Mouse (Mus musculus): ENCODE results near the gene Agxt2.

The Agxt2 gene

DNA sequence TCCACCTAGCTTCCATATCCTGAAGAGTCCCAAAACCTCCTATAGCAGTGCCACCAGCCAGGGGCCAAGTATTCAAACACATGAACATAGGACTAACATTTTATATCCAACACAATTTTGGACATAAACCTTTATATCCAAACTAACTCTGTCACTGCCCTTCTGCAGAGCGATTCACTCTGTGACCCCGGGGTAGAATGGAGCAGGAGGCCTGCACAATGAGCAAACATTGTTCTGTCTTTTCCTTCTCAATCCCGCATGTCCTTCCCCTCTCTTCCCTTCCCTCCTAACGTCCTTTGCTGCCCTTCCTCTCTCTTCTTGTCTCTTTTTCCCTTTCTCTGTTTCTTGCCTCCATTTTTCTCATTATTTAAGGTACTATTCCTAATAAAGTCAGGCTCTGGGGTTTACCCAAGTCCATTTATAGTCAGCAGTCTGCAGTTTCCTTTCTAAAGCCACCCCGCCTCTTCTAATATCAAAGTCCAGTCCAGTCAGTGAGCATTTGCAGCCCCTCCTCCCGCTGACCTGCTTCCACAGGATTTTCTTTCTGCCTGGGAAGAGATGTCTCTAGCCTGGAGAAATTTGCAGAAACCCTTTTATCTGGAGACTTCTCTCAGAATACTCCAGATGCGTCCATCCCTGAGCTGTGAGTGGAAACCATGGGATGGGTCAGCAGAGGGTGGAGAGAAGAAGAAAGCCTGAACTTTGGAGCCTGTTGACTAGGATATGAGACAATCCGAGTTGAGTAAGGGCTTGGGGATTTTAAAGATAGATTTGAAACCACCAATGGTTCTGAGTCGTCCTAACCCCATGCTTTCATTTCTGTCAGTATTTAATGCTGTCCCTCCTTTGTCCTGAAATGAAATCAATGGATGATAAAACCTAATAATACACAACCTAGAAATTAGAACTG, at the start of gene Agxt2:
Gene Agxt2 (plus strand): TSS at position 494 of the 910 bp plus-strand sequence.
- peak; percentile 72 to 76 for DNase-seq

DNA sequence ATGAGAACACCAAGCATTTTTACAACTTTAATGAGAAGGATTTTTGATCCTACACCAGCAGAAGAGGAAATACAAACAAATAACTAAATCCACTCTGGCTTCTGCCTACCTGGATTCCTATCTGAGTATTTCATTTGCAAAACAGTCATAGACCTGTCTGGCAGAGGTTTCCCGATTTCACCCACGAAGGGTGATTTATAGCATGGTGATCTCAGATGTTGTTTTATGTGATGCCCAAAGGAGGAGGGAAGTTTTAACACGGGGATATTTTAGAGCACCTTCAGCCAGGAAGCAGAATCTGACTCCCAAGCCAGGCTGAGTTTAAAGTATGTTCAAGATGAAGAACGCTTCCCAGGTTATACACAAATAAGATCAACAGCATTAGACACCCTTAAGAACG, 46.5 kb upstream of the Agxt2 start:
- DNase-seq: no peak

DNA sequence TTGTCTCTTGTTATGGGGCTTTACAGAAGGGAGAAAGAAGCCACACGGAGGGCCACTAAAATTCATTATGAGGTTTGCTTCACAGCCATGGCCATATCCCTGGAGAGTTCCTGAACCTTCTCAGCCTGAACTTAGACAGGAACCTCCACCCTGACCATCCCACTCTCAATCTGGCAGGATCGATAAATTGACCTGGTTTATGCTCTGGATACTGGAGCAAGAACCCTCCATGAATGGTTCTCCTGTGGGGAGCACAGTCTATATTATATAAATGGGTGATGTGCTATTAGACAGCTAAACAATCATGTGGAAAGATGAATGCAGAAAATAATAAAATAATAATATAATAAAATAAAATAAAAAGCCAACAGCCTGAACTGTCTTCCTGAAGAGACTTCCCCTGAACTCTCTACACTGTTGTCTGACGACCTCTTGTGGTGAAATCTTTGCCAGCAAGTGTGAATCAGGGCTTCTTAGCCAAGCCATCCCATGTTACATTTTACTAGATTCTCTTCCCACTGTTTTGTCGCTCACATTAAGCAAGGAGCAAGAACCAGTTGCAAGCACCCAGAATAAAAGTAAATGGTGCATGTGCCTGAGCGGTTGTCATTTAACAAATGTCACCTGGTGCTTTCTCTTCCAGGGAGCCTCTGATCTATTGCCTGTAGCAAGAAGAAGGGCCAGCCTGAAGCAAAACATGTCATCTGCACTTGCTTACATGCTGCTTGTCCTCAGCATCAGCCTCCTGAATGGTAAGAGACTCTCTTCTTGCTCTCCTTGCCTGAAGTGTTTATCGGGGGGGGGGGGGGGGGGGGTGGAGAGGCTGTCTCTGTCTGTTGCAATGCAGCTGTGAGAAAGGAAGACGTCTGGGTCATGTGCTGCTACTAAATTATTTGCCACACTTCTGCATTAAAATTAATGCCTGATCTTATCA, 44.5 kb upstream of the Agxt2 start:
- peak; percentile 32 to 66 for DNase-seq

DNA sequence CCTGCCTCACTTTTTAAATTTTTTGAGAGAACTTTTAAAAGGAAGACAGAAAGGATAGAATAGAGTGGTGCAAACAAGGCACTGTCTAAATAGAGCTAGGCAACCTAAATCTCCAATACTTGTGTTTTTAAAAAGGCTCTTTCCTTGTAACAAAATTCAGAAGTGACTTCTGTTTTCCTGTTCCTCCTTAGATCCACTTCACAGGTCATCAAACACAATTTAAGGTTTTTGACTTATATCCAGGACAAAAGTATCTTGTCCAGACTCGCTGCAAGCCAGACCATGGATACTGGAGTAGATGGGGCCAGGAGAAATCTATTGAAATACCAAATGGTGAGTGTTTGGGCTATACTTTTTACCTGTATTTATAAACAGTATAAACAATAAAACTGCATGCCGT, 33.3 kb upstream of the Agxt2 start, which contains the start of gene Gm21973:
Gene Gm21973 (plus strand): TSS at position 301 of the 400 bp plus-strand sequence.
- DNase-seq: no peak

DNA sequence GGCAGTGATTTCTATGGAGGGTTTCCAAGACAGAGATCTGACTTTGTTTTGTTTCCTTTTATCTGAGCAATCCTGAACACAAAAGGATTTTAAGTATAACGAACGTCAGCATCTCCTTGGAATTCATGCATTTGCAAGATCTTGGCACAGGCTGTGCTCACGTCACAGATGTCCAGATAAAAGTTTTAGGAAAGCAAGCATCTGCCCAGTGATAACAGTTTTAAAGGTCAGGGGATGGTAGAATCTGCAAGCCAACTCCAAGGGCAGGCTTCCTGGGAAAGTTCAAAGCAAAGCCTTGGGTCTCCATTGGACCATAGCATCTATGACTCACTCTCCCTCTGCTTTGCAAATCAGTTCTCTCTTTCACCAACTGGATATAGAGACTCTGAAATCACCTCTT, 27.7 kb upstream of the Agxt2 start:
- no peak for DNase-seq

DNA sequence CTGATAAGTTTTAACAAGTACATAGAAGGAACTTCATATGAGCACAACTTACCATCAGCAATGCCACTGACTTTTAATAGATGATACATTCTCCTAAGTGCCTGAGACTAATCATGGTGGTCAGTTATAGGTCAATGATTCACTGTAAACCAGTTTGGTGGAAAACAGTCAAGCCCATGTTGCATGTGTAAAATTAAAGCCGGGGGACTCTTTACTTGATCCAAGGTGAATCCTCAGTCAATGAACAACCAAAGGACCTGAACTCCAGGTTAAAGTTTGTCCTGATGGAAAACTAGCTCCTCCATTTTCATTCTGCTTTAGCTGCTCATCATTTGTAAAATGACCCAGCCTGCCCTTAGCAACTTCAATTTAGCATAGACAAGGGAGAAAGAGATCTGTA, 25.8 kb upstream of the Agxt2 start:
- peak; percentile 30 to 63 for DNase-seq

DNA sequence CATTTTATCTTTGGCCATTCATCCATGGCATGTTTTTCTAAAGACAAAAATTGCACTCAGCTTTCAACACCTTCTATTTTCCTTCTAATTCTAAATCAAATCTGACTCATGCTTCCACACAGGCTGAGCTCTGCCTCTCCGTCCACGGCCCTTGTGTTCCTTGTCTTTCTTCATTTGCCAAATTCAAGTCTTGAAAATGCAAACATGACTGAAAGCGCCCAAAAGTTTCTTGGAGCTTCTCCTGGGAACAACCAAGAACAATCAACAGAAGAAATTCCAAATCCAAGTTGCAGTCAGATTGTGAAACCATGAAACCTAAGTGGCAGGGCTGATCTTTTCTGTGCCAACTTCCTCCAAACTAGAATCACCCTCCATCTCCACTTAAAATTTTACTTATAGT, 19.7 kb upstream of the Agxt2 start:
- DNase-seq: no peak

DNA sequence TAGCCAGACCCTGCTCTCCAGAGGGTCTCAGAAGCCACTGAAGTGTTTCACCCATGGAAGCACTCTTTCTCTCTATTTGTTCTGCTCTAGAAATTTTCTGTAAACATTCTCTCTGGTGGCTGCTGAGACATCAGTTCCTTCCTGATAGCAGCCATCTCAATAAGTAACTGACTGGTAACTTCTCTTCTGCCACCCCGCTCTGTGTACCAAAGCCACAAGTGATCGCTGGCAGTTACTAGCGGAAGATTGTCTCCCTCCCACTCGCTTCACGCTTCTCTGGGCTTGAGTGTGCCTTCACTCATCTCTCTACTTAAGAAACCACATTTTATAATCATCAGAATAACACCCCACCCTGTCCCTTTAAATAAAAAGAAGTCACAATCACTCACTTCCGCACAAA, 11.3 kb upstream of the Agxt2 start:
- DNase-seq: no peak

DNA sequence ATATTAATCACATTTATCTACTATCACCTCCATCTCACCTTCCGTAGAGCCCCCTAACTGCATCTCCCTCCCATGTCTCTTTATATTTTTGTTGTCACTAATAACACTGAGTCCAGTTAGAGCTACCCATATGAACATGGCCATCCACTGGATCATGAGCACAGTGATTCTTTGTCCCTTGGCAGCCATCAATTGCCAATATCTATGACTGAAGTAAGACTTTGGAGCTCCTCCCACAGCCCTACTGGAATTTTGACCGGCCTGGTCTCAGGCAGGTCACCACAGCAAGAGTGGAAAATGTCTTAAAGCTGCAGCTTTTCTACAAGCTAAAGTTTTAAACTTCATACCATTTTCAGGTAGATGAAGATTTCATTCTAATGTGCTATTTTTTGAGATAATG, 8.0 kb downstream of the Agxt2 start:
- DNase-seq: no peak

DNA sequence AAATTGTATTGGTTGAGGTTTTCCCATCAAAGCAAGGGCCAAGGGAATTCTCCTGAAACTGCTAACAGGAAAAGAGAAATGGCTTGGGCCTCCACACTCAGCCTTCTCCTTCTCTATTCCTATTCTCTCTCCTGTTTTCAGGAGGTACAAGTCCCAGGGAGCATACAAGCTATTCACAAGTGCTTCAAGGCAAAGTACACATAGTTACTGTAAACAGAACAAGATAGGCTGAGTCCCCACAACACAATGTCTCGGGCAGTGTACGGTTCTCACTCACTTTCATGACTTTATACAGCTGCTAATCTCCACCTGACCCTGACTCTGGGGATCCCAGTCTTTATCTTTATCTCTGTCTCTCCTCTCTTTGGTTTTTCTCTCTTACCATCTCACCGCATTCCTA, 17.1 kb downstream of the Agxt2 start:
- DNase-seq: no peak

DNA sequence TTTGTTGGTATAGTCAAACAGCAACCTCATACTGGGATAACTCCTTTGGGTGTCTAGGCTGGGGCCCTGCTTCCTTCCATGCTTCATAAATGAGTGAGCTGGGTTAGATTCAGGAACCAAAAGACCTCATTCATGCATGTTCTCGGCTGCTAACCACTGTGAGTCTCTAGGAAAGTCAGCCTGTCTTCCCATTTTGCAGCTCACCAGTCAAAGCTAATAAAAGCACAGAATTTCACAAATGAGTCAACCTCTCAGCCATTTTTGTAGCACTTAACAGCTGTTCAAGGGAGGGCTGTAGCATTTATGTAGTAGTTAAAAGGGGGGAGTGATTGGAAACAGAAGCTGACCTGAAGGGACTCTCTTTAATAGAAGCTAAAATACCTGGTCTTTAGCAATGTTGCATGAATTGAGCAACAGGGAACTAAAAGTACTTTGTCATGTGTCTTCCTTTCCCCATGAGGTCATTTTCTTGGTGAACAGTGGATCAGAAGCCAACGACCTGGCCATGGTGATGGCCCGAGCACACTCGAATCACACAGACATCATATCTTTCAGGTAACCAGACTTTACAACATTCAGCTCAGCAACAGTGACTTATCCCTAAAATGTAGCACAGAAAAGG, 20.1 kb downstream of the Agxt2 start:
- no peak for DNase-seq

DNA sequence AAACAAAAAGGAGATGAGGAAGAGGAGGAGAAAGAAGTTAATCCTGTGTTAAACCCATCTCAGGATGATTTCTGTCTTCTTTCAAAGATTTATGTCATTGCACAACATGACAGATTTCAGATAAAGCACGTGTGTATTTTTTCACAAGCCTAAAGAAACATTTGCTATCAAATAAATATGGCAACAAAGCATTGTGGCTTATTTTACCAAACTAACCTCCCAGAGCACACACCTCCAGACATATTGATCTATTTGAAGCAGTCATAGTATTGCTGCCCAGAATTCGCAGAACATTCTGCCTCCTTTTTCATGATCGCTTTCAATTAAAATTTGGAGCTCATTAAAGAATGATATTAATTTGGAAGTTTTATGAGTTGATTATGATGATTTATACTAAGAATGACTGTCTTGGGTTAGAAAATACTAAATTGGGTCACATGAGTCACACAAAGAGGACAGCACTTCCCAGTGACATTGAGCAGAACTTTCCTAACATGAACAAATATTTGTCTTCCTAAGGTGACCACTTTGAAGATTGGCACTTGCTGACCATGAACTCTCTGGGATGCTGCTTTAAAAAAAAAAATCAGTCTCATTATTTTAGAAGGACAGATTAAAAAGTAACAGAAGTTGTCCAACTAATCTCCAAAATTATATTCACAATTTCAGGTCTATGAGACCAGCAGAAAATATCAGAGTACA, 21.6 kb downstream of the Agxt2 start:
- DNase-seq: no peak

DNA sequence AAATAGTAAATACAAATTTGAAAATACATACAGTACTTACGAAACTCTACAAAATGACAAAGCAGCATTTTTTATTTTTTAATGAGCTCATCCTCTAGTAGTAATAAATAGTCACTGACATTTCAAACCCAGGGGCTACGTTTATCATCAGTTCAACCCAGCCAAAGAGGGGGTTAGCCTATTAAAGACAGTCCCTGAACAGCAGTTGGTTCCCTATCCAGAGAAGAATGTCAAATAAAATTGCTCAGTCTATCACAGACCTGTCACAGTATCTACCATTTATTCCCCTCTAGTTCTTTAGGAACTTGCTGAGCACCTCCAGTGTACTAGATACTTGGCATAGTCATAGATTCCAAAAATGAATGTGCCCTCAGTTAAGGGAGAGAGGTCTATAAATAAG, 28.9 kb downstream of the Agxt2 start:
- no peak for DNase-seq

DNA sequence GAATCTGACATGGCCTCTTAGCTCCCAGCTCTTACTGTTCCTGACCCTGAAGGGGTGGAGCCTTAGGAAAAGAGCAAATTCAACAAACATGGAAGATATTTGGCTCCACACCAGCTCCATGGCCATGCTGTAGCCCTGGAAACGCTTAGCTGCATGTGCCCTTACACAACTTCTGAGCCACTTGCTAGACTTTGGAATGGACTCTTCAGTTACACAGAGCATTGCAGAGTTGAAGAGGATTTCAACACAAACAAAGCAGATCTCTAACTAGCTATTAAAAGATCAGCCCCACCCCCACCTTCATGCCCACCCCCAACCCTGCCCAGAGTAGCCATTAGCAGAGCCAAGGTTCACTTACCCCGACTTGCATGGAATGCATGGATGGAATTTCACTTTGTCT, 41.5 kb downstream of the Agxt2 start:
- DNase-seq: peak; percentile 82 to 92

DNA sequence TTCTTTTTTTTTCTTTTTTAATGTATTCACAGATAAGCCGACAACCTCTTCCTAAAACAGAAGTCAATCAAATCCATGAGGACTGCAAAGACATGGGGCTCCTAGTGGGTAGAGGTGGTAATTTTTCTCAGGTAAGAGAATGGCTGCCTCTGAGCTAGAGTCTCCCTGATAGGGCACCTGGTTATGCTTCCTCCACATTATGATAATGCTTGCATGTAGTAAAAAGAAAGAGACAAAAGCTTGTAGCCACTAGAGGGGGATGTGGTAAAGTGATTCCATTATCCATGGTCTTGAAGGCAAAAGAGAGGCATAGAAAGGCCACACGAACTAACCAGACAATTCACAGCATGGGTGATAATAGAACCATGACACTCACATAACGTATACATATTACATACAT, 42.1 kb downstream of the Agxt2 start:
- peak; percentile 16 to 71 for DNase-seq

DNA sequence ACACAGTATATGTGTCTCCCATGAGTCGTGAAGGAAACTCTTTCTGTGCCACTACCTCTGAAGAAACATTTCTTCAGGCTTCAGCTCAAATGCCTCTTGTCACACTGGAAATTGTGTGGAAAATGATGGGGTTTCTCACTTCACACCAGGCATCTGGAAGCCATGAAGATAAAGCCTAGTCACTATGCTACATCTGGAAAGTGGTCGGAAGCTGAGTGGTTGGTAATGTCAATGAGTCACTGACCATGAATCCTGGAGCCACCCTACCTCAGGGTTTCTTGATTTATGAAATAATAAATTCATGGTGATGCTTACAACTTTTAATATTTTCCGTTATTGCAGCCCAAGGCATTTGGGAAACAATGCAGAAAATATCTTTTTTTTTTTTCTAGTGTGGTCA, 51.5 kb downstream of the Agxt2 start:
- no peak for DNase-seq

DNA sequence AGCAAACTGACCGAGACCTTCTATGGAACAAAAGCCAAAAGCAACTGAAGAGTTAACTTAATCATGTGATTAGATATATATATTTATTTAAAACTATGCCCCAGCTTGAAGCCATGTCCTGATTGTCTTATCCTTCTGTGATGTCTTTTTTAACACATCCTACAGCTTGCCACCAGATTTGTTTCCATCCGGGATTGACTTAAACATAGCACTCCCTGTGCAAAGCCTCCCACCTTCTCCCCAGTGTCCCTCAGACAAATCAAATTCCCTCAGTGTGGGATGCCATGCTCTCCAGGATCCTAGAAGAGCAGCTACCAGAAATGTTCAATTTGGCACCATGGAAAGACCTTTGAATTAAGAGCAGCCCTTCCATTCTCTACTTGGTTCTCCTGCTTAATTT, 52.5 kb downstream of the Agxt2 start:
- no peak for DNase-seq

DNA sequence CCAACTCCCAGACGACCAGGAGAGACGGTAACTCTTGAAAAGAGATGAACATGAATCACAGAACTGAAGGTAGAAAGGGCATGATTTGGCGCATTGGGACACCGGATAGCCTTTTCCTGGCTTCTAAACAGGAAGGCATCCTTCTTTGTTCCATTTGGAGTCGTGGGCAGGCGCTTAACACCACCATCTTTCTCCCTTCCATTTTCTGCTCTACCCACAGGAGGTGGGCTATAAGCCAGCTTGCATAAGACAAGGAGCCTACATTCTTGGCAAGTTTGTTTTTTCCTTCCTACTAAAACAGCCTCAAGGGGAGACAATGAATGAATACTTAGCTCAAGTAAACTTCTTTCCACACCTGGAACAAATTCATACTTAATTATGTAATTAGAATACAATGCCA, 55.3 kb downstream of the Agxt2 start:
- DNase-seq: no peak

DNA sequence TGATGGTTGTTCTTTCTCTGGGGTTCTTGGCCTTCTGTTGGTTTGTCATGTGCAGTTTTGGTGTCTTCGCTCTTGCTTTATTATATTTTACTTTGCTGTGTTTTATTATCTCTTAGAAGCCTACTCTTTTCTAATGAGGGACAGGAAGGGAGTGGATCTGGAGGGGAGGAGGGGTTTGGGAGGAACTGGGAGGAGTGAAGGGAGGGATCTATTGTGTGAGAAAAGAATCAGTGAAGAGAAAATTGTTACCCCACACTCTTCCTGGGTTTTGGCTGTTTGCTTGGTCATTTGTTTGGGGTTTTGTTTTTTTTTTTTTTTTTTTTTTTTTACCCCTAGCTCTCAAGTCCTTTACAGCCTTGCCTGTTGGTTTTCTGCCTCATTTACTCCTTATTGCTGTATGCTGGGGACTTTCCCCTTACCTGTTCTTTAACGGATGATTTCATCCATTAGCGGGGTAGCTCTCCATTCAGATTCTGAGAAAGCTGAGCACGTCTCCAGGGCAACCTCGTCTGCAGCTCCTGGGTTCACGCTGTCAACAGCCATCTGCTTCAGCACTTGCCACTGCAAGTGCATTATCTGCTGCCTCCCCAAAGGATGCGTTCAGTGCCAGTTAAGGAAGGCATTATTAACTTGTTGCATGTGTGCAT, 62.9 kb downstream of the Agxt2 start:
- no peak for DNase-seq

DNA sequence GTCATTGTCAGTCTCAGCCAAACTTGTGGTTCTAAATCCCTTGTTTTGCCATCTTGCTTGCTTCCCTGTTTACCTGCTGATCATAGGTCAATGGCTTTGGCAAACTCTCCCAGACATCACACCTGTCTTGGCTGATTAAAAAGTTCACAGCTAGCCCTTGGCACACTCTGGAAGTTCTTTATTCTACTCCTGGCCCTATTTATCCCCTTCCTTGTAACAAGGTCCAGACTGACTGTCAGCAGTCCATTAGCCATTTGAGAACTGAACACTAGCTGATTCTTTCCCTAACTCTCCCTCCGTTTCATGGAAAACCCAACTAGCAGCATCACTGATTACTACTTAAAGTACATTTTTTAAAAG, 63.4 kb downstream of the Agxt2 start:
- DNase-seq: no peak

DNA sequence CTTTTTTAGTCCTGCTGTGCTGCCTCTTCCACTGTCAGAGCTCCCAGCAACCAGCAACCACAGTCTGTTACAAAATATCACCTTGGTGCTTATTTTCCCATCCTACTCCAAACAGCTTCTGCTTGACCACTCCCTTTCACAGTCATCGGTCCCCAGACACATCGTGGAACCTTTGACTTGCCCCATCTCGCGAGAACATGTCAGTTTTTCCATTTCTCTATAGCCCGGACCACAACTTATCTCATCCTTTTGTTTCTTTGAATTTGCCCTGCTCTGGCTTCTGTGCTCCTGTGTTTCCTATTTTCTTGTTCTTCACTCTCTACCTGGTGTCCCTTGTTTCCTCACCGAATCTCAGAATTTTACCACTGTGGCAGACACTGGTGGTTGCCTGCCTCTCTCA, 67.8 kb downstream of the Agxt2 start:
- no peak for DNase-seq
